Mouse (Mus musculus) neural tube, embryonic 11.5 days (tissue): ENCODE measurements around the gene Tpm1. TPM values are rescaled to one million over a fixed set of nuclear protein-coding genes. Genes with fewer than 3 reads are reported as not detected.
A peak's percentile ranks its signal among the peaks of the same experiment; 100 is the strongest.

Experiments used
- ATAC-seq: fragments of 200-750 bp; cut with Nextera tagmentation; 2 replicates; pipeline ENCODE4 v1.8.0; 2017; ENCODE audit warnings: moderate number of reproducible peaks, mild to moderate bottlenecking, moderate TSS enrichment, moderate library complexity; ENCODE audit not compliant: insufficient read depth, low FRiP score, low TSS enrichment
- DNase-seq: peaks from one replicate; pipeline ENCODE4 v3.0.0-alpha.2; 2015; ENCODE audit warnings: low spot score
- H3K27ac ChIP-seq: fragments of 300-500 bp; sonication (generic); 2 replicates; pipeline ENCODE4 v1.5.1; 2014; ENCODE audit warnings: low read depth, mild to moderate bottlenecking, low read length
- H3K27me3 ChIP-seq: fragments of 300-500 bp; sonication (generic); 2 replicates; pipeline ENCODE4 v1.6.1; 2014; ENCODE audit warnings: mild to moderate bottlenecking, low read length, mixed read lengths; ENCODE audit not compliant: control insufficient read depth, insufficient read depth
- H3K36me3 ChIP-seq: fragments of 300-500 bp; sonication (generic); 2 replicates; pipeline ENCODE4 v1.6.1; 2014; ENCODE audit warnings: mild to moderate bottlenecking, low read length, moderate library complexity, mixed read lengths; ENCODE audit not compliant: control insufficient read depth, insufficient read depth
- H3K4me1 ChIP-seq: fragments of 300-500 bp; sonication (generic); 2 replicates; pipeline ENCODE4 v1.6.1; 2014; ENCODE audit warnings: low read length, mixed read lengths; ENCODE audit not compliant: control insufficient read depth, insufficient read depth
- H3K4me2 ChIP-seq: fragments of 300-500 bp; sonication (generic); 2 replicates; pipeline ENCODE4 v1.6.1; 2014; ENCODE audit warnings: low read depth, mild to moderate bottlenecking, moderate library complexity
- H3K4me3 ChIP-seq: fragments of 300-500 bp; sonication (generic); 2 replicates; pipeline ENCODE4 v1.5.1; 2014; ENCODE audit warnings: low read depth, low read length
- H3K9ac ChIP-seq: fragments of 300-500 bp; sonication (generic); 2 replicates; pipeline ENCODE4 v1.6.1; 2014; ENCODE audit warnings: mild to moderate bottlenecking, low read length
- H3K9me3 ChIP-seq: fragments of 300-500 bp; sonication (generic); 2 replicates; pipeline ENCODE4 v1.6.1; 2016; ENCODE audit warnings: low read length; ENCODE audit not compliant: control insufficient read depth
- WGBS: fragments of 180-500 bp; shearing (Covaris S2); extraction: QIAGEN DNeasy Blood & Tissue Kit; methylation state at CpG from one replicate; pipeline ENCODE4 v1.1.7; 2014; 5-methylcytosine and 5-hydroxymethylcytosine counted together
- polyA plus RNA-seq: library from polyadenylated mRNA; unstranded; fragments of >200 nt; fragmentation: Nextera tagmentation; extraction: Ambion mirVana; gene quantifications from 2 replicates; pipeline ENCODE4 v1.2.1, GENCODE M21; 2014

Tpm1 gene
- polyA plus RNA-seq, 1 experiment from 2014 or later, result 364 TPM

GRCm38 (mm10) chr9:67049836-67050235 lies 630 bp upstream of the Tpm1 start:
- H3K4me1 ChIP-seq, result peaks cover 15% of the 10 kb centered on the region; the same call in 1 of the 2 replicates
- H3K27ac ChIP-seq, result no peak overlapping the region
- H3K9ac ChIP-seq, result peak overlapping the region; percentile 66

GRCm38 (mm10) chr9:67048483-67049085 lies 622 bp downstream of the Tpm1 start:
- under 1% methylated on average over 25 of the region's 26 CpGs for WGBS
- Histone ChIP-seq H3K27ac (peak overlapping the region; percentile 14; the same call in 1 of the 2 replicates), H3K4me3 (peak overlapping the region; percentile 57), H3K4me2 (peak overlapping the region; percentile 87), H3K27me3 (peaks cover 36% of the 10 kb centered on the region), H3K4me1 (peaks cover 15% of the 10 kb centered on the region; the same call in 1 of the 2 replicates), H3K9ac (peak overlapping the region; percentile 66), H3K9me3 (no peaks in the 10 kb centered on the region), H3K36me3 (no peaks in the 10 kb centered on the region)
- ATAC-seq (no peak), DNase-seq (no peak)

More at GRCm38 (mm10) chr9:67049836-67050235, 630 bp upstream of the Tpm1 start:
- Histone ChIP-seq H3K4me3 (peak overlapping the region; percentile 57), H3K4me2 (peak overlapping the region; percentile 87), H3K27me3 (peaks cover 36% of the 10 kb centered on the region), H3K9me3 (no peaks in the 10 kb centered on the region), H3K36me3 (no peaks in the 10 kb centered on the region)
- no peak for ATAC-seq
- WGBS, result 14% methylated on average over 7 of the region's 7 CpGs
- no peak for DNase-seq

GRCm38 (mm10) chr9:67047606-67048482 lies 1.4 kb downstream of the Tpm1 start:
- under 1% methylated on average over 48 of the region's 50 CpGs for WGBS
- Histone ChIP-seq H3K4me2 (peak overlapping the region; percentile 87), H3K9me3 (no peaks in the 10 kb centered on the region), H3K4me1 (peaks cover 15% of the 10 kb centered on the region; the same call in 1 of the 2 replicates), H3K4me3 (peak overlapping the region; percentile 57), H3K9ac (peak overlapping the region; percentile 66), H3K27me3 (peaks cover 36% of the 10 kb centered on the region), H3K27ac (no peak overlapping the region), H3K36me3 (no peaks in the 10 kb centered on the region)
- DNase-seq (peak; percentile 40), ATAC-seq (no peak)

- Histone ChIP-seq H3K4me3 (peak overlapping the region; percentile 57), H3K27me3 (peaks cover 36% of the 10 kb centered on the region), H3K4me1 (peaks cover 20% of the 10 kb centered on the region), H3K9ac (peak overlapping the region; percentile 66), H3K4me2 (peak overlapping the region; percentile 87), H3K27ac (no peak overlapping the region), H3K9me3 (no peaks in the 10 kb centered on the region), H3K36me3 (no peaks in the 10 kb centered on the region)
- ATAC-seq (no peak), DNase-seq (no peak)
- WGBS, result 6% methylated on average over 15 of the region's 15 CpGs
Observed at GRCm38 (mm10) chr9:67046881-67047605, 2.2 kb downstream of the Tpm1 start.

DNA sequence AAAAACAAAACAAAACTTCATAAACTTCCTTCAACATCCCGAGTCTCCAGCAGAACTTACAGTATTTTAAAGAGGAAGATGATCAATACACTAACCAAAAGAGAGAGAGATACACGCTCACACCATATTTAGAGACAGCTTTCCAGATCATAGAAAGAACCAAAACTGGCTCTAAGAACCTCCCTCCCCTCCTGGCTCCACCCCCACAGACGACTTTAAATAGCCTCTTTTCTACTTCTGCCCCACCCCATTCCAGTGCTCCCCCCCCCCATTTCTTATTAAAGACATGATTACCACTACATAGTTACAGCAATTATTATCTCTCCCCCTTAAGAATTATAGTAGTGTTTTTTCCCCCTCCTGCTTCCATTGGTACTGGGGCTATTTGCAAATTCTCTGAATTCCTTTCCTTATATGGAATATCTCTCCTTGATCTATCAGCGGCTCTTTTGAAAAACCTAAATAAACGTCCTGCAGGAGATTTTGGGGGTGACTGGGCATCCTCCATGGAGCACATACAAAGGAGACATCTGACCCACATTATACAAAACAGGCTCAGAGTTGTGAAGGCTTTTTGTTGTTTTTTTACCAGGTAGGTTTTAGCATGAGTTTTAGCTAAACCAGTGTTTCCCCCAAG lies 3.1 kb downstream of the Tpm1 start:
- no peaks in the 10 kb centered on the region for H3K9me3 ChIP-seq
- 11% methylated on average over 5 of the region's 5 CpGs for WGBS
- H3K27ac ChIP-seq, result no peak overlapping the region
- H3K4me3 ChIP-seq, result peak overlapping the region; percentile 14; the same call in 1 of the 2 replicates
- no peak overlapping the region for H3K9ac ChIP-seq
- ATAC-seq, result no peak
- no peaks in the 10 kb centered on the region for H3K36me3 ChIP-seq
- H3K4me1 ChIP-seq, result peaks cover 29% of the 10 kb centered on the region
- peak overlapping the region; percentile 14; the same call in 1 of the 2 replicates for H3K4me2 ChIP-seq
- DNase-seq, result no peak
- peaks cover 36% of the 10 kb centered on the region for H3K27me3 ChIP-seq

DNA sequence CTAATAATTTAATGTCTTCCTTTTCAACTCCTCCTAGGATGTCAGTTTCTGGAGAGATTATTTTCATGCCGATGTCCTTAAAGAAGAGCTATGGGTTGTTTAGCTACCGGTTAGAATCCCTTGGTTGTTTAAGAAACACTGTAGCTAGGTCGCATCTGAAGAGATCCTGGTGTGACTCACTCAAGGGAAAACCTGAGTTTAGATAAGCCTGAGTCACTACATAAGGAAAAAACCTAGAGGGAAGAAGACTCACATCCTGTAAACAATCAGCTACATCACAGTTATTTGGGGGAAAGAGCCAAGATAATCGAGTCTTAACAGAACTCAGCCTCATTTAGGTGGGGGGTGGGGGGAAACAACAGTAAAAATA lies 3.9 kb downstream of the Tpm1 start:
- H3K36me3 ChIP-seq, result no peaks in the 10 kb centered on the region
- H3K9me3 ChIP-seq, result no peaks in the 10 kb centered on the region
- H3K9ac ChIP-seq, result no peak overlapping the region
- WGBS, result 43% methylated on average over 4 of the region's 4 CpGs
- no peak overlapping the region for H3K4me2 ChIP-seq
- H3K27ac ChIP-seq, result no peak overlapping the region
- no peak overlapping the region for H3K4me3 ChIP-seq
- H3K4me1 ChIP-seq, result peaks cover 37% of the 10 kb centered on the region
- H3K27me3 ChIP-seq, result peaks cover 33% of the 10 kb centered on the region
- DNase-seq, result no peak
- ATAC-seq, result no peak

DNA sequence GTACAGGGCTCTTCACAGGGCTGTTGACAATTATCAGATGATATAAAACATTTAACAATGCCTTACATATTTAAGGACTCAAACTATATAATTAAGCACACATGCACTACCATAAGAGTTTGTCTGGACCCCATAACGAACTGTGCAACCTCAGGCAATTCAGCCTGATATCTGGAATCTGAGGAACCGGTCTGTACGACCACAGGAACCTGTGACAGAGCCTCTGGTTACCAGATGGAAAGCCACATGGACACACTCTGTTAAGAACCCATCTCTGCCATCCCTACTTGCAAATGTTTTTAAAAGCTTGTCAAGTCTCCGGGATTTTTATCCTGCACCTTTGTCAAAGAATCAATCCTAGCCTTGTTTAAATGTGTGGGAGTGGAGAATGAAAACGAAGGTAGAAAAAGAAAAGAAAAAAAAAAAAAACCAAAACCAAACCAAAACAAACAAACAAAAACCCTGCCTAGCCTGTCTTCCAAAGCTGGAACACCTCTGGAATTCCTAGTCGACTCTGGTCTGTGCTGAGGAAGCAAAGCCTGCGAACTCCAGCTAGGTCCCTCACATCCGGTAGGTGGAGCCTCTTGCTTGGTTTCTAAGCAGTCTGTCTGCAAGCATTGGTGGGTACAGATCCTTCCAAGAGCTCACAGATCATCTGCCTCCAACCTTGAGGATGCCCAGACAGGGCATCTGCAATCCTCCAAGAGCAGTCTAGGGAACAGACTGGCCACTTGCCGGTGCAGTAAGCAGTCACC lies 4.5 kb downstream of the Tpm1 start:
- WGBS, result 36% methylated on average over 9 of the region's 9 CpGs
- Histone ChIP-seq H3K9ac (no peak overlapping the region), H3K9me3 (no peaks in the 10 kb centered on the region), H3K4me1 (peaks cover 39% of the 10 kb centered on the region), H3K27me3 (peaks cover 29% of the 10 kb centered on the region), H3K4me3 (no peak overlapping the region), H3K36me3 (no peaks in the 10 kb centered on the region), H3K4me2 (no peak overlapping the region), H3K27ac (no peak overlapping the region)
- peak; percentile 78 for DNase-seq
- no peak for ATAC-seq
